Mouse (Mus musculus): ENCODE data around the gene Fam193a.

GRCm38 (mm10) chr5:34363115-34363514 is 6.6 kb upstream of the Fam193a start:
- no peak for TF ChIP-seq CTCF (IDR thresholded peaks at IDR 0.05; ENCODE audit: low read depth)
- TF ChIP-seq EP300 (IDR thresholded peaks at IDR 0.05; ENCODE audit: low read depth): no peak
